Mouse (Mus musculus): ENCODE results near the gene Gucy2g.

- TF ChIP-seq CTCF (IDR thresholded peaks at IDR 0.05; ENCODE audit: low read depth, low read length) (no peak), TAL1 (conservative IDR thresholded peaks at IDR 0.05; ENCODE audit: low read depth, low read length) (no peak), POLR2AphosphoS5 (IDR thresholded peaks at IDR 0.05; ENCODE audit: insufficient replicate concordance, low read depth, low read length) (no peak)
Measured at GRCm38 (mm10) chr19:55207746-55208538, 33.1 kb downstream of the Gucy2g start.
